Mouse (Mus musculus) stomach, embryonic 14.5 days (tissue): ENCODE measurements around the gene Tex13a. TPM values are rescaled to one million over a fixed set of nuclear protein-coding genes. Genes with fewer than 3 reads are reported as not detected.

Experiments
- ATAC-seq: fragments of 200-750 bp; cut with Nextera tagmentation; 2 replicates; pipeline ENCODE4 v1.8.0; 2017; ENCODE audit warnings: low read depth, moderate TSS enrichment; ENCODE audit not compliant: insufficient number of reproducible peaks, insufficient read depth, low FRiP score
- H3K27ac ChIP-seq: fragments of 300-500 bp; sonication (generic); 2 replicates; pipeline ENCODE4 v1.5.1; 2014; ENCODE audit warnings: mild to moderate bottlenecking, low read length, moderate library complexity, mixed read lengths
- H3K27me3 ChIP-seq: fragments of 300-500 bp; sonication (generic); 2 replicates; pipeline ENCODE4 v1.6.1; 2014; ENCODE audit warnings: low read length, control low read depth, mixed read lengths; ENCODE audit not compliant: control insufficient read depth, insufficient read depth
- H3K36me3 ChIP-seq: fragments of 300-500 bp; sonication (generic); 2 replicates; pipeline ENCODE4 v1.6.1; 2014; ENCODE audit warnings: mild to moderate bottlenecking, control low read depth, low read length, moderate library complexity, mixed read lengths; ENCODE audit not compliant: control insufficient read depth, insufficient read depth
- H3K4me1 ChIP-seq: fragments of 300-500 bp; sonication (generic); 2 replicates; pipeline ENCODE4 v1.6.1; 2014; ENCODE audit warnings: low read length, control low read depth, mixed read lengths; ENCODE audit not compliant: control insufficient read depth, insufficient read depth
- H3K4me2 ChIP-seq: fragments of 300-500 bp; sonication (generic); replicated peaks from 2 replicates; pipeline ENCODE4 v1.6.1; 2014; ENCODE audit warnings: low read depth, low read length, control low read depth
- H3K4me3 ChIP-seq: fragments of 300-500 bp; sonication (generic); 2 replicates; pipeline ENCODE4 v1.5.1; 2014; ENCODE audit warnings: low read depth, low read length, control low read depth
- H3K9ac ChIP-seq: fragments of 300-500 bp; sonication (generic); replicated peaks from 2 replicates; pipeline ENCODE4 v1.6.1; 2014; ENCODE audit warnings: low read depth, mild to moderate bottlenecking, control low read depth, low read length, moderate library complexity, mixed read lengths
- H3K9me3 ChIP-seq: fragments of 300-500 bp; sonication (generic); 2 replicates; pipeline ENCODE4 v1.6.1; 2016; ENCODE audit warnings: low read depth, low read length, control low read depth; ENCODE audit not compliant: control insufficient read depth
- WGBS: fragments of 180-500 bp; shearing (Covaris S2); extraction: QIAGEN DNeasy Blood & Tissue Kit; methylation state at CpG from one replicate; pipeline ENCODE4 v1.1.7; 2014; 5-methylcytosine and 5-hydroxymethylcytosine counted together
- polyA plus RNA-seq: library from polyadenylated mRNA; unstranded; fragments of >200 nt; fragmentation: Nextera tagmentation; extraction: Ambion mirVana; gene quantifications from 2 replicates; pipeline ENCODE4 v1.2.1, GENCODE M21; 2014

Tex13a gene
- not detected in 2 replicates for polyA plus RNA-seq

DNA sequence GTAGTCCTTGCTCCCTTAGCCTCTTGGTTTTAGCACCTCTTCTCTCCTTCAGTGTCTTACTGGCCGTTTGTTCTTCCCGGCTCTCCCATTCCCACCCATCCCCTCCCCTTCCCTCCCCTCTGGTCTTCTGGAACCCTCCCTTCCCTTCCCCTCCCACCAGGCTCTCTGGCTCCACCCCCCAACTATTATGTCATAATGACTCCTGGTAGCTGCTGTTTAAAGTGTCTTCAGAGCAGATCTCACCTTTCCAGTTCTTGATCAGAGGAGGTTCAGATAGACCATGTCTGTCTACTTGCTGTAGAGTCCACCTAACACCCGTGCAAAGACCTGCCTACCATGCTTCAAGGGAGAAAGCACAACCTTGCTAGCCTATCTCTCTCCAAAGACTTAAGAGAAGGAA is at the start of gene Tex13a:
TSS of gene Tex13a (minus strand) at position 101 of the 400 bp plus-strand sequence.
- Histone ChIP-seq H3K36me3 (no peaks in the 10 kb centered on the region), H3K9ac (no peak within 1 kb of the TSS), H3K4me1 (no peaks in the 10 kb centered on the region), H3K4me2 (no peak within 1 kb of the TSS), H3K27ac (no peak within 1 kb of the TSS), H3K9me3 (no peaks in the 10 kb centered on the region), H3K4me3 (no peak within 1 kb of the TSS), H3K27me3 (no peaks in the 10 kb centered on the region)
- 84% methylated on average over 3 of the region's 3 CpGs for WGBS
- no peak for ATAC-seq

DNA sequence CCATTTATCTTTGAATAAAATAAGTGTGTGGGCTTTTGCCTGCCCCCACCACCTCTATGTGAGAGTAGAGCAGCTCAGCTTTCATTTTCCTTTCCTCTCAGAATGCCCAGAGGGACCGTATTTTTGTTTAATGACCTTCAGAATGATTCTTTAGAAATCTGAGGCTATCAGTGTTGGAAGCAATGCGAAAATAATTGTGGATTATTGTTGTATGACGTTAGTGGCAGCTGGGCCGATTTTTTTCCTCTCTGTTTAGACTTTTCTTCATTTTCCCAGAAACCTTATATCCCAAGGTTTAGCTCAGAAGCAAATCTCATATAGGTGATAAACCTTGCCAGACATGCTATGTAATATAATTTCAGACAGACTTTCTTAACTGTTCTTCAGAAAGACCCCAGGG is 25.2 kb upstream of the Tex13a start:
- 63% methylated on average over 4 of the region's 4 CpGs for WGBS
- no peaks in the 10 kb centered on the region for H3K4me1 ChIP-seq
- H3K4me3 ChIP-seq, result no peak overlapping the region
- H3K27me3 ChIP-seq, result no peaks in the 10 kb centered on the region
- H3K36me3 ChIP-seq, result no peaks in the 10 kb centered on the region
- H3K9me3 ChIP-seq, result no peaks in the 10 kb centered on the region
- H3K9ac ChIP-seq, result no peak overlapping the region
- H3K4me2 ChIP-seq, result no peak overlapping the region
- ATAC-seq, result no peak
- no peak overlapping the region for H3K27ac ChIP-seq

DNA sequence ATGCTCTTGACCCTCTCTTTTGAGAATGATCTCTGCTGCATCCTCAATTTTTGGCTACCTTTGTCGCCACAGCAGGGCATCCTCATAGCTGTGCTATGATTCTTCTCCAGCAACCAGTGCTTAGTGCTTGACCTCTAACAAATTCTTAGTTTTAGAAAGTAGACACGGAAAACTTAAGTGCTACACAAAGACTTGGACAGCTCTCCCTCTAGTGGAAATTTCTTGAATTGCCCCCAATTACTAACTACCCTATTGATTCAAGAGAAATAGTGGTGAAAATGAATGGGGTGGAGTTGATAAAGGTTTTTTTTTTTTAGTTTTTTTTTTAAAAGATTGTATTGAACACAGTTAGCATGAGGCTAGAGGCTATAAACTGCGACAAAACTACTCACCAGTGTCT is 39.2 kb downstream of the Tex13a start:
- H3K4me1 ChIP-seq, result no peaks in the 10 kb centered on the region

More for the DNA sequence above, 39.2 kb downstream of the Tex13a start:
- no peak overlapping the region for H3K4me2 ChIP-seq
- H3K4me3 ChIP-seq, result no peak overlapping the region
- H3K27me3 ChIP-seq, result no peaks in the 10 kb centered on the region
- H3K27ac ChIP-seq, result no peak overlapping the region
- no peak overlapping the region for H3K9ac ChIP-seq
- WGBS, result 13% methylated on average over 3 of the region's 3 CpGs
- ATAC-seq, result no peak
- H3K9me3 ChIP-seq, result no peaks in the 10 kb centered on the region
- H3K36me3 ChIP-seq, result no peaks in the 10 kb centered on the region
